Mouse (Mus musculus) embryonic facial prominence, embryonic 14.5 days (tissue): Measurements from ENCODE around the gene Plbd2. TPM values are rescaled to one million over a fixed set of nuclear protein-coding genes. Genes with fewer than 3 reads are reported as not detected.

Experiments
- ATAC-seq: fragments of 200-750 bp; cut with Nextera tagmentation; 2 replicates; pipeline ENCODE4 v1.8.0; 2017; ENCODE audit warnings: low read depth, moderate number of reproducible peaks, moderate TSS enrichment
- DNase-seq: peaks from one replicate; pipeline ENCODE4 v3.0.0-alpha.2; 2015; ENCODE audit warnings: low spot score
- H3K27ac ChIP-seq: fragments of 300-500 bp; sonication (generic); replicated peaks from 2 replicates; pipeline ENCODE4 v1.5.1; 2014; ENCODE audit warnings: low read depth, mild to moderate bottlenecking, low read length, moderate library complexity
- H3K27me3 ChIP-seq: fragments of 300-500 bp; sonication (generic); replicated peaks from 2 replicates; pipeline ENCODE4 v1.6.1; 2014; ENCODE audit warnings: low read length; ENCODE audit not compliant: control insufficient read depth, insufficient read depth
- H3K36me3 ChIP-seq: fragments of 300-500 bp; sonication (generic); 2 replicates; pipeline ENCODE4 v1.6.1; 2014; ENCODE audit warnings: low read length, mixed read lengths; ENCODE audit not compliant: control insufficient read depth, insufficient read depth
- H3K4me1 ChIP-seq: fragments of 300-500 bp; sonication (generic); 2 replicates; pipeline ENCODE4 v1.6.1; 2014; ENCODE audit warnings: antibody characterized with exemption, low read length; ENCODE audit not compliant: control insufficient read depth, insufficient read depth
- H3K4me2 ChIP-seq: fragments of 300-500 bp; sonication (generic); 2 replicates; pipeline ENCODE4 v1.6.1; 2014; ENCODE audit warnings: low read depth, mild to moderate bottlenecking, low read length, moderate library complexity, mixed read lengths
- H3K4me3 ChIP-seq: fragments of 300-500 bp; sonication (generic); 2 replicates; pipeline ENCODE4 v1.5.1; 2014; ENCODE audit warnings: low read depth, mild to moderate bottlenecking, low read length
- H3K9ac ChIP-seq: fragments of 300-500 bp; sonication (generic); 2 replicates; pipeline ENCODE4 v1.6.1; 2014; ENCODE audit warnings: low read depth, mild to moderate bottlenecking, low read length, moderate library complexity, mixed read lengths
- H3K9me3 ChIP-seq: fragments of 300-500 bp; sonication (generic); 2 replicates; pipeline ENCODE4 v1.6.1; 2016; ENCODE audit warnings: low read length; ENCODE audit not compliant: control insufficient read depth
- WGBS: fragments of 180-500 bp; shearing (Covaris S2); extraction: QIAGEN DNeasy Blood & Tissue Kit; methylation state at CpG from one replicate; pipeline ENCODE4 v1.1.7; 2014; 5-methylcytosine and 5-hydroxymethylcytosine counted together
- polyA plus RNA-seq: library from polyadenylated mRNA; unstranded; fragments of >200 nt; fragmentation: Nextera tagmentation; extraction: Ambion mirVana; gene quantifications from 2 replicates; pipeline ENCODE4 v1.2.1, GENCODE M21; 2014

Gene Plbd2
- polyA plus RNA-seq, 1 experiment from 2014 or later, result 47.0 TPM

GRCm38 (mm10) chr5:120465860-120466259 is 37.6 kb downstream of the Plbd2 start:
- Histone ChIP-seq H3K9me3 (no peaks in the 10 kb centered on the region), H3K9ac (no peak overlapping the region), H3K27me3 (no peaks in the 10 kb centered on the region), H3K27ac (no peak overlapping the region), H3K36me3 (no peaks in the 10 kb centered on the region), H3K4me1 (no peaks in the 10 kb centered on the region), H3K4me3 (no peak overlapping the region), H3K4me2 (no peak overlapping the region)
- WGBS, result 86% methylated on average over 6 of the region's 6 CpGs
- DNase-seq, result peak; percentile 32
- no peak for ATAC-seq

- Histone ChIP-seq H3K4me3 (no peak overlapping the region), H3K4me2 (no peak overlapping the region), H3K9ac (no peak overlapping the region), H3K9me3 (no peaks in the 10 kb centered on the region), H3K27me3 (no peaks in the 10 kb centered on the region), H3K4me1 (no peaks in the 10 kb centered on the region), H3K27ac (no peak overlapping the region), H3K36me3 (no peaks in the 10 kb centered on the region)
- 59% methylated on average over 3 of the region's 5 CpGs for WGBS
- DNase-seq, result no peak
- ATAC-seq, result no peak
Measured at GRCm38 (mm10) chr5:120465062-120465461, 38.4 kb downstream of the Plbd2 start.

- Histone ChIP-seq H3K4me2 (no peak overlapping the region), H3K4me3 (no peak overlapping the region), H3K9me3 (no peaks in the 10 kb centered on the region), H3K27ac (no peak overlapping the region), H3K27me3 (no peaks in the 10 kb centered on the region), H3K9ac (no peak overlapping the region), H3K4me1 (no peaks in the 10 kb centered on the region), H3K36me3 (no peaks in the 10 kb centered on the region)
- ATAC-seq (no peak), DNase-seq (no peak)
- 75% methylated on average over 4 of the region's 4 CpGs for WGBS
Measured at GRCm38 (mm10) chr5:120464321-120464720, 39.1 kb downstream of the Plbd2 start.

GRCm38 (mm10) chr5:120461902-120462301 is 41.5 kb downstream of the Plbd2 start:
- 75% methylated on average over 13 of the region's 15 CpGs for WGBS
- Histone ChIP-seq H3K27ac (no peak overlapping the region), H3K9me3 (no peaks in the 10 kb centered on the region), H3K4me3 (no peak overlapping the region), H3K9ac (no peak overlapping the region), H3K27me3 (no peaks in the 10 kb centered on the region), H3K36me3 (no peaks in the 10 kb centered on the region), H3K4me2 (no peak overlapping the region), H3K4me1 (no peaks in the 10 kb centered on the region)
- ATAC-seq (no peak), DNase-seq (no peak)

- Histone ChIP-seq H3K9ac (no peak overlapping the region), H3K9me3 (no peaks in the 10 kb centered on the region), H3K4me3 (no peak overlapping the region), H3K27me3 (no peaks in the 10 kb centered on the region), H3K27ac (no peak overlapping the region), H3K4me2 (no peak overlapping the region), H3K36me3 (no peaks in the 10 kb centered on the region), H3K4me1 (no peaks in the 10 kb centered on the region)
- whole genome bisulfite sequencing, result 78% methylated on average over 10 of the region's 10 CpGs
- no peak for DNase-seq
- no peak for ATAC-seq
Measured at GRCm38 (mm10) chr5:120459133-120459532, 44.3 kb downstream of the Plbd2 start.

- DNase-seq, result peak; percentile 81
- no peaks in the 10 kb centered on the region for H3K9me3 ChIP-seq
- no peaks in the 10 kb centered on the region for H3K27me3 ChIP-seq
- ATAC-seq, result no peak
- no peaks in the 10 kb centered on the region for H3K36me3 ChIP-seq
- H3K9ac ChIP-seq, result no peak overlapping the region
- H3K4me3 ChIP-seq, result no peak overlapping the region
- 5% methylated on average over 9 of the region's 9 CpGs for WGBS
- H3K27ac ChIP-seq, result no peak overlapping the region
- no peak overlapping the region for H3K4me2 ChIP-seq
- no peaks in the 10 kb centered on the region for H3K4me1 ChIP-seq
Measured at GRCm38 (mm10) chr5:120457628-120458027, 45.8 kb downstream of the Plbd2 start.

GRCm38 (mm10) chr5:120456841-120457554 is 46.4 kb downstream of the Plbd2 start:
- 43% methylated on average over 7 of the region's 7 CpGs for WGBS

GRCm38 (mm10) chr5:120456253-120456652 is 47.2 kb downstream of the Plbd2 start:
- Histone ChIP-seq H3K4me3 (no peak overlapping the region), H3K27me3 (no peaks in the 10 kb centered on the region), H3K4me1 (no peaks in the 10 kb centered on the region), H3K9me3 (no peaks in the 10 kb centered on the region), H3K4me2 (no peak overlapping the region), H3K27ac (no peak overlapping the region), H3K9ac (no peak overlapping the region), H3K36me3 (no peaks in the 10 kb centered on the region)
- ATAC-seq (no peak), DNase-seq (no peak)
- 38% methylated on average over 1 of the region's 1 CpGs for WGBS

More at GRCm38 (mm10) chr5:120456841-120457554, 46.4 kb downstream of the Plbd2 start:
- H3K4me3 ChIP-seq, result no peak overlapping the region
- H3K27ac ChIP-seq, result no peak overlapping the region
- no peak overlapping the region for H3K9ac ChIP-seq
- no peaks in the 10 kb centered on the region for H3K9me3 ChIP-seq
- no peaks in the 10 kb centered on the region for H3K36me3 ChIP-seq
- no peak for ATAC-seq
- no peak overlapping the region for H3K4me2 ChIP-seq
- H3K27me3 ChIP-seq, result no peaks in the 10 kb centered on the region
- DNase-seq, result no peak
- H3K4me1 ChIP-seq, result no peaks in the 10 kb centered on the region

- H3K4me2 ChIP-seq, result no peak overlapping the region
- H3K27ac ChIP-seq, result no peak overlapping the region
- DNase-seq, result no peak
- 71% methylated on average over 14 of the region's 14 CpGs for WGBS
- H3K27me3 ChIP-seq, result no peaks in the 10 kb centered on the region
- no peak overlapping the region for H3K4me3 ChIP-seq
- H3K4me1 ChIP-seq, result no peaks in the 10 kb centered on the region
- H3K36me3 ChIP-seq, result no peaks in the 10 kb centered on the region
- ATAC-seq, result no peak
- H3K9me3 ChIP-seq, result no peaks in the 10 kb centered on the region
- H3K9ac ChIP-seq, result no peak overlapping the region
Measured at GRCm38 (mm10) chr5:120454756-120455337, 48.6 kb downstream of the Plbd2 start.
